Mouse (Mus musculus) layer of hippocampus, postnatal 14 days (tissue): ENCODE data around the gene Fzd7. TPM values are rescaled to one million over a fixed set of nuclear protein-coding genes. Genes with fewer than 3 reads are reported as not detected.
A peak's percentile ranks its signal among the peaks of the same experiment; 100 is the strongest.

Experiments used
- DNase-seq, 2 experiments: peaks; one replicate each; pipeline ENCODE4 v3.0.0; 2021 to 2022; ENCODE audit warnings: low spot score in 2 of 2, mixed read lengths in 1 of 2
- total RNA-seq, 2 experiments: library from RNA; stranded (reverse); gene quantifications; 2 replicates each; pipeline ENCODE4 v1.2.3; 2021

The Fzd7 gene
- total RNA-seq, 2 experiments from 2014 or later: 4.7 to 7.0 TPM

GRCm38 (mm10) chr1:59497741-59498613 lies 15.8 kb downstream of the Fzd7 start:
- DNase-seq: no peak

- DNase-seq: no peak
Observed at GRCm38 (mm10) chr1:59499327-59499726, 17.1 kb downstream of the Fzd7 start.

- no peak for DNase-seq
Observed at GRCm38 (mm10) chr1:59502355-59502754, 20.1 kb downstream of the Fzd7 start.

GRCm38 (mm10) chr1:59503659-59504301 lies 21.6 kb downstream of the Fzd7 start:
- no peak for DNase-seq

GRCm38 (mm10) chr1:59504302-59504700 lies 22.1 kb downstream of the Fzd7 start:
- DNase-seq: no peak

DNA sequence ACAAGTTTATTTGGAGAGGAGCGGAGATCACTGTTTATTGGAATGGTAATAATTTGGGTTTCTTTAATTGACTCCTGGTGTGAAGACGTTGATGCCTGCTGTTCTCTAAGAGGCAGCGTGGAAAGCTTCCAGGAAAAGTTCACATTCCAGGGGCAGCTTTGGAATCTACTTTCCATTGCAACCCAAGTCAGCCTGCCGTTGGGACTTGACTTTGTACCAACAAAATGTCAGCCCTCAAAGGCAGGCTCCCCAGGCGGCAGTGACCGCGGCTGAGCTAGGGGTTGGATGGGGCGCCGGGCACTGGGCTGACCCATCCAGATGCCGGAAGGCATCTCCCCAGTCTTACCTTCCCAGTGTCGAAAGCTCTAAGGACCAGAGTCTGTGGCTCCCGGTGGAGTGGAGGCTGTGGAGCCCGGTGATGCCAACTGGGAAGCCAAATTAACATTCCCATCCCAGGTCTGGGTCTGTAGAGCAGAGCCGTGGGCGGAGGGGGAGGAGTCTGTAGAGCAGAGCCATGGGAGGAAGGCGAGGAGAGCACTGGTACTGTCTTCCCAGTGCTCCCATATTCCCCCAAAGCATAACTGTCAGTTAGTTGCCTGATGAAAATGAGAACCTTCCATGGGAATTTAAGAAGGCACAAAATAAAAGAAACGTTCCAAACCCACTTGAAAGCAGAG lies 26.4 kb downstream of the Fzd7 start:
- DNase-seq: peak in 1 of 2 experiments; percentile 25

DNA sequence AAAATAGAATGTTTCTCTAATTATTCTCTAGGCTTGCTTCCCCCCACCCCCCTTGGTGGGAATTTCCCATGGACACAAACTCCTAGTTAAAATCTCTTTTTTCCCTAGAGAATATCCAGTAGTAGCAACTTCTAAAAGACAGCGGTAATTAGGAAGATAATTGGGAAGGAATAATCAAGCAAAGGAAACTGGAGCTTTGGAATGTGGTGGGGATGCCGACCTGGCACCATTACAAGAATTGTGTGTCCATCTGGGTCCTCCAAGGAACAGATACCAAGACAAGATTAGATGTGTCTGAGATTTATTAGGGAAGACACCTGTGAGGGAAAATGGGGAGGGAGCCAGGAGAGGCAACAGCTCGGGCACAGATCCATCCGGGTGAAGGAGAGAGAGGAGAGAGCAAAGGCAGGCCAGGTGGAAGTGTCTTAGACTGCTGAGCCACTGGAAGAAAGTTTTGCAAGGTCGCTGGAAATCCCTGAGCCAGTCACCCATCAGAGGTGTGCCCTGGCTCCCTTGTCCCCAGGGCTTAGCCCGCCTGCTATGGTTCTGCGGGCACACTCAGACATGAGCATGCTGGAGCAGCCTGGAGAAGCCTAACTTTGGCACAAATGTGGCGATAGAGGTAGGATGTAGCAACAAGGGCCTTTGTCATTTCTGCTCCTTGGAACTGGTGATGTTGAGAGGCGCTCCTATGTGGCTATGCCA lies 29.5 kb downstream of the Fzd7 start:
- DNase-seq: no peak

DNA sequence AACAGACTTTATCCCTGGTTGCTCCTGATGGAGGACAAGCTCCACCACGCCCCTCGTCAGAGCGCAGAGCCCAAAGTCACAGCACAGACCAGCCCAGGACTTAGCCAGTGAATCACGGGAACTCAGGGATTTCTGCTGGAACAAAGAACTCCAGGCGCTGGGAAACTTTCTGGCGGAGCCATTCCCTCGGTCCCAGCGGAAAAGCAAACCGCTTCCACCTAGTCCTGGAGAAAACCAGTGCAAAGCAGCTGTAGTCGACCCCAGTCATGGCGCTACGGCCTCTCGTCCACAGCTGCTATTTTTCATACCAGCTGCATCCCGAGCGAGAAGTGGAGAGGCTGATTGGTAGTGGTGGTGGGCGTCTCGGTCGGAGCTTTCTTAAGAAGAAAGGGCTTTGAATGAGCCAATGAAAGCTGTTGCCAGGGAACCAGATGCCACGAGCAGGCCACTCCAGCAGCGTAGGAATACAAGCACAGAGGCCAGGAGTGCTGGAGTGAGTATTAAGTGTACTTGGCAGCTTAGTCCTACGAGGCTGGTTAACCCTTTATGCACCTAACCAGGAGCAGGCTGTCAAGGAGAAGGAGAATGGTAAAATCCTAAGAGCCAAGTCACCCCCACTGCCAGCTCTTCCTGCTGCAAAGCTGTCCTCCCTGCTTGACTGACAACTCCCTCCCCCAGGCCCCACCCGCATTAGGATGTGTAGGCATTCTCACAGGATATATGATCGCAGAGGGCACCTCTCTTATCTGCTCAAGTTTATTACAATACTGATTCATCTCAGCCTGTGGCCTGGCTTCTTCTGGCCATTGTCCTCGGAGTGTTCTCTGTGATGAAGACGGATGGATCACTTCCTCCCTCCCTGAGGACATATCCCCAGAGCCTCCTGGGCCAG lies 34.0 kb downstream of the Fzd7 start, which contains the start of gene Gm973:
TSS of gene Gm973 (plus strand) at position 239 of the 892 bp plus-strand sequence.
- DNase-seq: peak; percentile 71 to 80

- no peak for DNase-seq
Observed at GRCm38 (mm10) chr1:59520226-59520837, 38.1 kb downstream of the Fzd7 start.

- DNase-seq: no peak
Observed at GRCm38 (mm10) chr1:59522456-59522855, 40.2 kb downstream of the Fzd7 start.

- DNase-seq: no peak
Observed at GRCm38 (mm10) chr1:59523378-59523958, 41.2 kb downstream of the Fzd7 start.

- peak; percentile 14 to 28 for DNase-seq
Observed at GRCm38 (mm10) chr1:59524071-59524470, 41.8 kb downstream of the Fzd7 start.

DNA sequence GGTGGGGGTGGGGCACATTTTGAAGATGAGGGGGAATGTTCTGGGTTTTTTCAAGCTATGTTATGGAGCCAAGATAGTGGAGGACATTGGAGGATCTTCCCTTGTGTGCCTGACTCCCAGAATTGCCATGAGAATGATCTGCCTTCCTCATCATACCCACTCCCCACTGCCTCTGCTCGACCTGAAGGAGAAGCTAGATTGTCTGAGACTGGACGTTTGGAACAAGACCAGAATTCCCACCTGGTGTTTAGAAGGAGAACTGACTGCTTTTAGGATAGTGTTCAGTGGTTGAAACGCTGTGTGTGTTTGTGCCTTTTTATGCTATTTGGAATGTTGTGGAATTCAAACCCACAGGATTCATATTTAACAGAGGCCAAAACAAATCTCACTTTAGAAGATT lies 42.5 kb downstream of the Fzd7 start:
- no peak for DNase-seq

DNA sequence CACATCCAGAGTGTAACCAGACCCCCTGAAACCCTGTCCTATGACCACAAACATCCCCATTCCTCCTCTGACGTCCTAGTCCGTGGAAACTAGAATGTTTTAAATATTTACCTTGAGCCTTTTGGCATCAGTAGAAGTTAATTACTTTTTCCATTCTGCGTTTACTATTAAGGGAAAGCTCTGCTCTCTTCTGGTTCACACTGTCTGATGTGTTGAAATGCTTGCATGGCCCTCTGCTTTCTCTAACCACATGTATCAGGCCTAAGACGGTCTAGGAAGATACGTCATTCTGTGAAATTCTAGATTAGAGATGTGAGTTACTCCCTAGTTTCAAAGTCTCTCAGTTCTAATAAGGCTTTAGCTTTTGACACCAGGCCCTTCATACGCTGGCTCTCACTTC lies 45.0 kb downstream of the Fzd7 start:
- no peak for DNase-seq

- DNase-seq: peak; percentile 43 to 76
Observed at GRCm38 (mm10) chr1:59534976-59535810, 53.0 kb downstream of the Fzd7 start.
